Mouse (Mus musculus) hindlimb bud, embryonic 11.5 days (tissue): ENCODE measurements around the gene Slc25a51.

ENCODE experiments used
- DNase-seq: peaks from one replicate; pipeline ENCODE4 v3.0.0-alpha.2; 2012; ENCODE audit warnings: low read depth, low spot score; ENCODE audit errors: extremely low spot score

Slc25a51 gene

DNA sequence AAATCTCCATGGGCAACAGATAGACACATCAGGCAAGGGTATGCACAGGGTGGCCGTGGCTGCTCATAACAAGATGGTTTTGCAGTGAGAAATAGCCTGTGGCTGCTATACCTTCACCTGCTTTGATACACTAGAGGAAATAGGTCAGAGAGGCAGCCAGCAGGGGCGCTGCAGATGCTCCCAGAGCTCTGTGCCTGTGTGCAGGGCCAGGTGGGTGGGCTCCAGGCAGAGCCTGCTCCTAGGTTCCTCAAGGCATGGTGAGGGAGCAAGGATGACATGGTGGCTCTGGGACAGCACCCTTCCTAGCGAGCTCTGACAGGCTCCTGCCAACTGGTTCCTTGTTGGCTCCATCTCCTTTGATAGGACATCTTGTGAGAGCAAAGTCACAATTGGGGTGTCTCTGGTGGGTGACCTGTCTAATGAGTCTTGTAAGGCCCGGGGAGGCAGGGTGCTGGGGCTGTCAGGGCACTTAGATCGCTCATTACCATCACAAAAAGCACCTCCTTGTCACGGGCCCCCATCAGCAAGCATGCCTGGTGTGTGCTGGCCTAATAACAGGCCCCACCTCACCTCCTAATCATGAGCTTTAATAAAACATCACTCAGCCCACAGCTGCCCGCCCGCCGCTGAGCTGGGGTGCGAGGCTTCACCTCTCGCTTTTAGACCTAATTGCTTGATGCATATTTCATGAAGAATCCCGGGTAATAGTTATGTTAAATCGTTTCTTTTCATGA is 18.3 kb upstream of the Slc25a51 start:
- DNase-seq = no peak

DNA sequence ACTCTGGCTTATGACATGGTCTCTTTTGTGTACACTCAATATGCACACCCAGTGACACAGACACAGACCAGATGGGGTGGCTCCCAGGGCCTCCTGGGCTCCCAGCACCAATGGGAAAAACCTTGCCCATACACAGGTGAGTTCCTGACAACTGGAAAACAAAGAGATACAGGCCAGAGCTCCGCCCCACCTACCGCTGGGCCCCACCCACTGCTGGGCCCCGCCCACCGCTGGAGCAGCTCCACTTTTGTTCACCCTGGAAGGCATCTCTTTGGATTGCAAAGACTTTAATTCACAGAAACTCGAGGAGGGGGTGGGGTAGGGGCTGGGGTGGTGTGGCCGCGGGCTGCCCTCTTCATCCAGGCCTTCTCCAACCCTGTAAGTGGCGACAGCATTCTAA is 14.8 kb upstream of the Slc25a51 start:
- no peak for DNase-seq

GRCm38 (mm10) chr4:45422640-45423039 is 14.1 kb upstream of the Slc25a51 start:
- DNase-seq = no peak

DNA sequence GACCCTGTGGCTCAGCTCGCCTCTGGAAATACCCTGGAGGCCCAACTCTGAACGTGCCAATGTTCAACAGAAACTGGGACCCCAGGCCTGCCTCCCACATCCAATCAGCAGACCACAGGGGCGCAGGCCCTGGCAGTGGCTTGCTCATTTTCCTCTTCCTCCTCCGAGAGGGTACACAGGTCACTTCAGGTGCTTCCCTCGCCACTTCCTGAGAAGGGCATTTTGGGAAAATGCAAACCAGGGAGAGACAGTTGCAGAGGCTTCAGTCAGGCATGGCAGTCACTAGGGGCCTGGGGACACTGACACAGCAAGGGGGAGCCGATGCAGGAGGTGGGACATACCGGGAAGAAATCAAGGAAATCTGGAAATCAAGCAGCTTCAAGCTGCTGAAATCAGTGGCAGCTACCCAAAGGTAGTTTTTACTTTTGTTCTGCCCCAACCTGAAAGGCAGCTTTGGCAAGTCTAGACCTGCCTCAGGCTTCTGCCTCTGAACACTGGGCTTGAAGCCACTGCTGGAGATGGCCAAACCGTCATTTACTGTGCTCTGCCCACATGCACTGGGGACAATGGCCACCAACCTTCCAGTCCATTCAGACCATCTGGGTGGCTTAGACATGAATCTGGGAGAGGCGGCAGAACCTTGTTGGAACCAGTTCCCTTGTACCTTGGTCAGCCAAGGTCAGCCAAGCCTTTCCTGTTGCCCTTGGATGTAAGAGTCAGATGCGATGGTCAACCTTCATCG is 13.1 kb upstream of the Slc25a51 start:
- DNase-seq = no peak

DNA sequence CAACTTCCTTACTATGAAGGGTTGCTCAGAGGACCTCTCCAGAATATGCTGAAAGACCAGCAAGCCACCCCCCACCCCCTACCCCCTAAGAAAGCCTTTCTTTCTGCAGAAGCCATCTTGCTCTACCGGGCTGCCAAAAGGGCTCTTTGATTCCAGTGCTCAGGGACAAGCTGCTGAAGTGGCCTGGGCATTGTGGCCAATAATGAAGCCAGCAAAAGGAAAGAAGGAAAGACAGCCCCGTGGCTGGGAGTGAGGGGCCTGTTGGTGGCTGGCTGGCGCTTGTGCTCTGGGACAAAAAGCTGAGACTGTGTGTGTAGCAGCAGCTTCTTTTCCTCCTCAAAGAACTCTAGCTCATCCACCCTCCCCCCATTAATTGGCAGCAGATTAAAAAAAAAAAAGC is 12.2 kb upstream of the Slc25a51 start:
- DNase-seq = no peak

- DNase-seq = no peak
Measured at GRCm38 (mm10) chr4:45419051-45419450, 10.5 kb upstream of the Slc25a51 start.

DNA sequence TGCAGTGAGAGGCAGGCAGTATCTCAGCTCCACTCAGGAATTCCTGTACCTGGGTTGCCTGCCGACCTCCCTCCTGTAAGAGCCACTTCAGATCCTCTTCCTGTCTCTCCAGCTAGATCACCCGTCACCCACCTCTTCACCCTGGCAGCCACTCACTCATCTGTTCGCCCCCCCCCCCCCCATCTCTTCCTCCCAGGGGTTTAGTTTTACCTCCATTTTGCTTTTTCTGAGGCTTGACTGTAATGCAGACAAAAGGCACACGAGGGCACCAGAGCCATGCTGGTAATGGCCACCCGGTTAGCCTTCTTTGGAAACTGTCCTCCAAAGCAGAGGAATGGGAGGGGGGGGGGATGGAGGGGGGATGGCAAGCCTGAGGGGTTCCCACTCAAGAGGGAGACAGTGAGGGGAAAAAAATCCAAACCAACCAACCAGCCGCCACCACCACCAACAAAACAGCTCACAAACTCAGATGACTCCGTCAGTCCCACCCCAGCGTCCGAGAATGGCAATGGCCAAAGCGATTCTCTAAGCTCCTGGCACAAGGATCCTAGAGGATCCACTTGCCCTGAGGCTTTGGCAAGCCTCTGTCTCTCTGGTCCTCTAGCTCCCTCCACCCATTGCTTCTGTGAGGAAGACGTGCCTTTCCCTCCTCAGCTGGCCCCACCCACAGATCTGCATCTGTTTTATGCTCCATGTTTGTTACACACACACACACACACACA is 9.8 kb upstream of the Slc25a51 start:
- no peak for DNase-seq

DNA sequence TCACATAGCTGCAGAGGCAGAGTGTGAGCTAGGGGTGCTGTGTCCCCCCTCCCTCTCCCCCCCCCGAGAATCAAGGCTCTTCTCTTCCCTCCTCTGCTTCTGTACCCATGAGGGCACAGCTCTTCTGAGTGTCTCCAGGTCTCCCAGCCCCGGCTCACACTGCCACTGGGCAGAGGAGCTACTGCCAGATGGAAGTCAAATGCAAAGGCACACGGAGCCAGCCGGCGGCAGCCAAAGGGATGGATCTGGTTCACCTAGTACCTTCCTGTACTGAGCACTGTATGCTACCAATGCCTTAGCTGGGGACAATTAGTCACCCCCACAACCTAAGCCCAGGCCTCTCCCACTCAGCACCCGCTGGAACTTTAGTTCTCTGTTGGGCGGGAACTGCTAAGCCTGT is 7.7 kb upstream of the Slc25a51 start:
- no peak for DNase-seq

- DNase-seq = no peak
Measured at GRCm38 (mm10) chr4:45413674-45414338, 5.2 kb upstream of the Slc25a51 start.

GRCm38 (mm10) chr4:45412433-45413192 is 4.0 kb upstream of the Slc25a51 start:
- no peak for DNase-seq

DNA sequence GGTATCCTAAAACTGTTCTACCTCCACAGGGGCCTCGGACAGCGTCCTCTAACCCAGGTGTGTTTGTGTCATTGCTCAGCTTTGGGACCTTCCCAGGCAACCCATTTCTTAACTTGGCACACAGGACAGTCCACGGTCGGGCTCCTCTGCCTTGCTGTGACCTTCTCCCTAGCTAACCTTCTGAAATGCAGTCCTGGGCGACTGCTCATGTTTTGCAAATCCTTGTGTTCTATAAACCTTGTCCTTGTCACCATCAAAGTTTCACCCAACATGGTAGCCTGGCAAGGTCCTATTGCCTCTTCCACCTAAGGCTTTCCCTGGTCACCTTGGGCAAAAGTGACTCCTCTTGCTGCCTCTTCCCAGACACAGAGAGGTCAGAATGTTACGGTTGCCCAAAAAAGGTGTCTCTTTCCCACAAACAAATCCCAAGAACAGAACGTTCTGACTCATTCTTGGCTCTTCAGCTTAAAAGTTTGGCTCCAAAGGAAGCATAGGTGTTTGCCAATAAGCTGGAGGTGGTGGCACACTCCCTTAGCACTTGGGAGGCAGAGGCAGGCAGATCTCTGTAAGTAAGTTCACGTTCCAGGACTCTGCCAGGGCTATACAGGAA is 2.7 kb upstream of the Slc25a51 start:
- DNase-seq = no peak

DNA sequence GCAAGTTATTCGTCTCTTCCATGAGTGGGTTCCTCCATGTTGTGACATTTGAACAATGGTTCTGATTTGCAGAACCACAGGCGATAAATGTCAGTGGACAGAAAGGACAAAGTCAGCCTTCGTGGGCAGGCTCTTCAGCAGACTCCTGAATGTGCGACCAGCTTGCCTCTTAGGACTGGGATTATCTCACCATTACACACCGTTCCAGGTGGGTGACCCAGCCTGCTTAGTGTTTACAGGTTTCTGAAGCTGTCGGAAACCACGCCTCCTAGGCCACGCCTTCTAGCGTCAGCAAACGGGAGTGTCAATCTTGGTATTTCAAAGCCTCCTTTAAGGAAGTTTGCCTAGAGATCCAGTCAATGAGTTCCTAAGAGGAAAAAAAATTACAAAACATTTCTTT is 704 bp upstream of the Slc25a51 start:
- DNase-seq = no peak

- no peak for DNase-seq
Measured at GRCm38 (mm10) chr4:45407703-45408334, 747 bp downstream of the Slc25a51 start.

DNA sequence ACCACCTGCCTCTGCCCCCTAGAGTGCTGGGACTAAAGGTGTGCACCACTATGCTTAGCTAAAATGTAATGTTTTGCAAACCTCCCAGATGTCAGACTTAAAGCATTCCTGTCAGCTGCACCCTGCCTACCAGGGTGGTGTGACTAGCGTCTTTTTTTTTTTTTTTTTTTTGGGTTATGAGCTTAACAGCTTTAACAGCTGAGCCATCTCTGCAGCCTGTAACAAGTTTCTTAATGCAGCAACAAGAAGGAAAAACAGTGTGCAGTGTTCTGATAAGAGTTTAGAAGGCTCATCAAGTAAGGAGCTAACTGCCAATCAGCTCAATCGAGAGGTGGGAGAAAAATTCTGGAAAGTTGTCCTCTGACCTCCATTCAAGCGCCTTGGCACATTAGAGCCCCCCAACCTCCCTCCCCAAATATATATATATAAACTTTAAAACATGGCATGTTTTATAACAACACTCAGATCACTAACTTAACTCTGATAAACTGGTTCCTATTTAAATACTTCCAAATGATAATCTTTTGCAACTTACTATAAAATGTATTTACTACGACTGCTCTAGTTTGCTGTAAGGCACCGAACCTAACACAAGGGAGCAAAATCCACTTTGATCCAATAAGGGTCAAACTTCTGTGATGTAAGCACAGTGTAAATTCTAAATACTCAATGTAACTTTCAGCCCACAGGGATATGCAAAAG is 1.4 kb downstream of the Slc25a51 start:
- DNase-seq = no peak

DNA sequence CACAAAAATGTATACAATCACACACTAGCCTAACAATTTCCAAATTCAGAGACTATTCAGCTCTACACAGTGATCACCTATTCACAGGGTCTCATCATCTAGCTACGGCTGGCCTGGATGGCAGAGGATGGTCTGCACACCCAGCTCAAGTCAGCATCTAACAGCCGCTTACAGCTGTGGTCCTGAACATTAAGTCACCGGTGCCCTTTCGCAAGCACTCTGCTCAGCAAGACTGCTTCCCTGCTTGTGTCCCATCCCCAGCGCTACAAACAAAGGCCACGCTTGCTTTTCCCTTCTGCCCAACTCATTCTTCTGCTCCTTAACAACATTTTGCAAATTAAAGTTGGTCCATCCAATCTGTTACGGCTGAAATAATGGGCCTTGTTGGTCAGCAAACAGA is 2.2 kb downstream of the Slc25a51 start:
- no peak for DNase-seq

- no peak for DNase-seq
Measured at GRCm38 (mm10) chr4:45405315-45405714, 3.3 kb downstream of the Slc25a51 start.

DNA sequence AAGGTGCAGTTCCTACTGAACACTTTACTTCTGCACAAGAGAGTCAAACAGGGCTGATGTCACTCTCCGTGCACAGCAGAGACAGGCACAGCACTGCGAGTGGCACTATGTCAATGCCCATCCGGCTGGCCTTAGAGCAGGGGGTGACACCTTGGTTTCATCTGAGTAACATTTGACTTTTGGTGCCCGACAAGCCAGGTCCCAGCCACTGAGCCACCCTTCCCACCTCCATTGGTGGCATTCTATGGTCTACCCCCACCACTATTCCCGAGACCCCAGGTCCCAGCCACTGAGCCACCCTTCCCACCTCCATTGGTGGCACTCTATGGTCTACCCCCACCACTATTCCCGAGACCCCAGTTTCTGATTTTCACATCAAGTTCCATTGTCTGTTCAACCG is 4.5 kb downstream of the Slc25a51 start:
- no peak for DNase-seq

GRCm38 (mm10) chr4:45403499-45403878 is 5.1 kb downstream of the Slc25a51 start:
- no peak for DNase-seq

DNA sequence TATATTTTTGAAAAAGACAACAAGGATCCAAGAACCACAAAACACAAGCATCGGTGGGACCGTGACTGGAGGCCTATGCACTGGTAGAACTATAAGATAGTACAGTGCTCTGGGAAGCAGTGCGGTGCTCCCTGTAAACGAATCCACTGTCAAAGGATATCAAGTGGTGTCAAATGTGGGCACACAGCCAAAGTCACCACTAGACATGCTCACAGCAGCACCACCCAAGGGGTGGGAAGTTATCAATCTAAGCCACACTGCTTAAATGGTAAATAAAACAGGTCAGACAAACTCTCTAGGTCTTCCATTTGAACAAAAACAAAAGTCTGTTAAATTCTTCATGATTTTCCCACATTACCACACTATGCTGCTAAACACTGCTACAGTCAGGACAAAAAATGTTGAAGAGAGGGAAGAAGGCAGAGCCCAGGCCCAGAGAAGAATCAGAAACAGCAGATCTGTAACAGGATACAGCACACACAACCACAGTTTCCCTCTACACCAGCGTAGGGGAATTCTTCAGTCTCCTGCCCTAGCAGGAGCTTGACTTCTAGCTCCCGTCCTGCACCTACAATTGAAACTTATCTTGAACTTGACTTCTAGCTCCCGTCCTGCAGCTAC is 5.6 kb downstream of the Slc25a51 start:
- DNase-seq = no peak
